Mouse (Mus musculus) hindbrain, embryonic 12.5 days (tissue): ENCODE results near the gene Ints6. TPM values are rescaled to one million over a fixed set of nuclear protein-coding genes. Genes with fewer than 3 reads are reported as not detected.
"Not testable (repeated sequence)": the region's sequence is repeated elsewhere in the genome, so short reads cannot be mapped to it uniquely, and the experiment has no call there.

Source experiments
- ATAC-seq: fragments of 200-750 bp; cut with Nextera tagmentation; 2 replicates; pipeline ENCODE4 v1.8.0; 2017; ENCODE audit warnings: moderate TSS enrichment; ENCODE audit not compliant: low FRiP score
- H3K27ac ChIP-seq: fragments of 300-500 bp; sonication (generic); 2 replicates; pipeline ENCODE4 v1.5.1; 2016; ENCODE audit warnings: mild to moderate bottlenecking
- H3K27me3 ChIP-seq: fragments of 300-500 bp; sonication (generic); 2 replicates; pipeline ENCODE4 v1.6.1; 2016; ENCODE audit warnings: mild to moderate bottlenecking
- H3K36me3 ChIP-seq: fragments of 300-500 bp; sonication (generic); 2 replicates; pipeline ENCODE4 v1.6.1; 2016; ENCODE audit warnings: mild to moderate bottlenecking
- H3K4me1 ChIP-seq: fragments of 300-500 bp; sonication (generic); 2 replicates; pipeline ENCODE4 v1.6.1; 2016
- H3K4me2 ChIP-seq: fragments of 300-500 bp; sonication (generic); replicated peaks from 2 replicates; pipeline ENCODE4 v1.6.1; 2016; ENCODE audit warnings: mild to moderate bottlenecking
- H3K4me3 ChIP-seq: fragments of 300-500 bp; sonication (generic); 2 replicates; pipeline ENCODE4 v1.5.1; 2016; ENCODE audit warnings: mild to moderate bottlenecking
- H3K9ac ChIP-seq: fragments of 300-500 bp; sonication (generic); 2 replicates; pipeline ENCODE4 v1.6.1; 2016; ENCODE audit warnings: mild to moderate bottlenecking, moderate library complexity
- H3K9me3 ChIP-seq: fragments of 300-500 bp; sonication (generic); replicated peaks from 2 replicates; pipeline ENCODE4 v1.6.1; 2016; ENCODE audit warnings: mild to moderate bottlenecking
- WGBS: fragments of 180-500 bp; shearing (Covaris S2); methylation state at CpG from one replicate; pipeline ENCODE4 v1.1.7; 2016; 5-methylcytosine and 5-hydroxymethylcytosine counted together
- polyA plus RNA-seq: library from polyadenylated mRNA; unstranded; fragments of >200 nt; fragmentation: Nextera tagmentation; extraction: Ambion mirVana; gene quantifications from 2 replicates; pipeline ENCODE4 v1.2.1, GENCODE M21; 2016

Ints6 gene
- polyA plus RNA-seq, 1 experiment from 2014 or later: 26.6 TPM

GRCm38 (mm10) chr14:62642368-62642767 is 118.6 kb downstream of the Ints6 start:
- H3K27me3 ChIP-seq, H3K9me3 ChIP-seq, ATAC-seq, H3K4me3 ChIP-seq, H3K36me3 ChIP-seq, H3K27ac ChIP-seq, H3K4me1 ChIP-seq, H3K4me2 ChIP-seq, H3K9ac ChIP-seq: not testable (repeated sequence)
- 88% methylated on average over 6 of the region's 7 CpGs for WGBS

GRCm38 (mm10) chr14:62640396-62640795 is 120.6 kb downstream of the Ints6 start:
- H3K4me1 ChIP-seq: peaks cover 10% of the 10 kb centered on the region
- no peak overlapping the region for H3K27ac ChIP-seq
- WGBS: 57% methylated on average over 4 of the region's 4 CpGs
- H3K4me2 ChIP-seq: no peak overlapping the region
- no peak for ATAC-seq
- no peak overlapping the region for H3K9ac ChIP-seq
- no peaks in the 10 kb centered on the region for H3K27me3 ChIP-seq
- no peaks in the 10 kb centered on the region for H3K36me3 ChIP-seq
- no peaks in the 10 kb centered on the region for H3K9me3 ChIP-seq
- no peak overlapping the region for H3K4me3 ChIP-seq

GRCm38 (mm10) chr14:62639551-62639950 is 121.4 kb downstream of the Ints6 start:
- Histone ChIP-seq H3K4me2 (no peak overlapping the region), H3K4me3 (no peak overlapping the region), H3K9me3 (no peaks in the 10 kb centered on the region), H3K36me3 (no peaks in the 10 kb centered on the region), H3K4me1 (peaks cover 10% of the 10 kb centered on the region), H3K27ac (no peak overlapping the region), H3K9ac (no peak overlapping the region), H3K27me3 (no peaks in the 10 kb centered on the region)
- no peak for ATAC-seq
- 87% methylated on average over 5 of the region's 5 CpGs for WGBS

GRCm38 (mm10) chr14:62639111-62639510 is 121.9 kb downstream of the Ints6 start:
- Histone ChIP-seq H3K4me1 (peaks cover 10% of the 10 kb centered on the region), H3K4me2 (no peak overlapping the region), H3K36me3 (no peaks in the 10 kb centered on the region), H3K27me3 (no peaks in the 10 kb centered on the region), H3K9ac (no peak overlapping the region), H3K27ac (no peak overlapping the region), H3K9me3 (no peaks in the 10 kb centered on the region), H3K4me3 (no peak overlapping the region)
- 74% methylated on average over 6 of the region's 6 CpGs for WGBS
- no peak for ATAC-seq

GRCm38 (mm10) chr14:62638345-62638702 is 122.6 kb downstream of the Ints6 start:
- Histone ChIP-seq H3K27ac (peak overlapping the region; percentile 72), H3K36me3 (no peaks in the 10 kb centered on the region), H3K9me3 (no peaks in the 10 kb centered on the region), H3K4me3 (no peak overlapping the region), H3K4me1 (peaks cover 10% of the 10 kb centered on the region), H3K4me2 (0 out of 2 replicates have a peak overlapping the region, but pooled peaks have one; percentile 13), H3K27me3 (no peaks in the 10 kb centered on the region), H3K9ac (no peak overlapping the region)
- ATAC-seq: no peak; the same call in 1 of the 2 replicates
- 49% methylated on average over 6 of the region's 6 CpGs for WGBS

- H3K27me3 ChIP-seq: no peaks in the 10 kb centered on the region
- H3K9me3 ChIP-seq: no peaks in the 10 kb centered on the region
- H3K4me3 ChIP-seq: no peak overlapping the region
- H3K4me1 ChIP-seq: peaks cover 10% of the 10 kb centered on the region
- ATAC-seq: peak; percentile 76
- 34% methylated on average over 9 of the region's 9 CpGs for WGBS
- H3K9ac ChIP-seq: no peak overlapping the region
- H3K36me3 ChIP-seq: no peaks in the 10 kb centered on the region
- peak overlapping the region; percentile 72 for H3K27ac ChIP-seq
- H3K4me2 ChIP-seq: peak overlapping the region; percentile 13; the same call in 1 of the 2 replicates
Measured at GRCm38 (mm10) chr14:62637436-62638344, 123.3 kb downstream of the Ints6 start.

GRCm38 (mm10) chr14:62627951-62628350 is 133.0 kb downstream of the Ints6 start:
- no peak for ATAC-seq
- H3K27ac ChIP-seq: no peak overlapping the region
- WGBS: 88% methylated on average over 5 of the region's 5 CpGs
- no peaks in the 10 kb centered on the region; the same call in 1 of the 2 replicates for H3K9me3 ChIP-seq
- no peak overlapping the region for H3K4me2 ChIP-seq
- H3K9ac ChIP-seq: no peak overlapping the region
- H3K36me3 ChIP-seq: no peaks in the 10 kb centered on the region
- no peaks in the 10 kb centered on the region for H3K4me1 ChIP-seq
- H3K27me3 ChIP-seq: no peaks in the 10 kb centered on the region
- no peak overlapping the region for H3K4me3 ChIP-seq

Other genes with a start within 250 kb of the Ints6 start
- gene Fam124a, start 205.4 kb downstream of the Ints6 start, polyA plus RNA-seq: 11.8 and 12.4 TPM in 2 replicates
- 0.27 TPM in 1 of 2 replicates, not detected in the other for gene Gm4131, start 194.2 kb downstream of the Ints6 start, polyA plus RNA-seq
- not detected in 2 replicates for gene Serpine3, start 97.5 kb downstream of the Ints6 start, polyA plus RNA-seq
- 14.2 and 15.0 TPM in 2 replicates for gene Wdfy2, start 76.5 kb upstream of the Ints6 start, polyA plus RNA-seq
- gene Defb48, start 223.3 kb upstream of the Ints6 start, polyA plus RNA-seq: not detected in 2 replicates
- not detected in 2 replicates for gene Defb47, start 236.9 kb upstream of the Ints6 start, polyA plus RNA-seq